Mouse (Mus musculus): ENCODE data around the gene Gm45837.

DNA sequence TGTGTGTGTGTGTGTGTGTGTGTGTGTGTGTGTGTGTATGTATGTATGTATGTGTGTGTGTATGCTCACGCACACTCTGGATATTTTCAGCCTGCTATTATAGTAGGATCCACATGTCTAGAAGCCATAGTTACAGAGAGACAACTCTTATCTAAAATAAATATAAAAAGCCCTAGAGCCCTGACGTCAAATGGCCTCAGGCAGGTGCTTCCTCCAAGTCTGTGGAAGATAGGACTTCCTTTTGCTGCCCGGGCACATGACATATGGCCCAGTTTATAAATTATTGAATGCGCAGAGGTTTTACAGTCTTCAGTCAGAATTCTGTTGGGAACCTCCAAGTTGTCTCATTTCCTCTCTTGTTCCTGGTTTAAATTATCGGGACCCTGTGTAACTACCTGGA is 130.0 kb downstream of the Gm45837 start:
- TF ChIP-seq USF1 (IDR thresholded peaks at IDR 0.05; ENCODE audit: low read depth, low read length) (no peak), UBTF (IDR thresholded peaks at IDR 0.05; ENCODE audit: borderline replicate concordance, insufficient read depth, low read depth, low read length) (no peak), CTCF (IDR thresholded peaks at IDR 0.05 in 2 of 3, conservative IDR thresholded peaks at IDR 0.05 in 1 of 3; ENCODE audit: control insufficient read depth in 1 of 3, insufficient read depth in 1 of 3, low read depth in 2 of 3, low read length in 3 of 3, poor library complexity in 1 of 3, severe bottlenecking in 1 of 3) (no peak), POLR2A (IDR thresholded peaks at IDR 0.05; ENCODE audit: control insufficient read depth in 1 of 2, insufficient read depth in 1 of 2, low read depth in 1 of 2, low read length in 2 of 2, poor library complexity in 1 of 2) (no peak), EP300 (IDR thresholded peaks at IDR 0.05; ENCODE audit: low read depth in 1 of 2, low read length in 2 of 2) (no peak), MAZ (IDR thresholded peaks at IDR 0.05; ENCODE audit: low read depth, low read length) (no peak), POLR2AphosphoS5 (IDR thresholded peaks at IDR 0.05; ENCODE audit: borderline replicate concordance, low read depth, low read length) (no peak)

Data from MEL (cell line).